Mouse (Mus musculus) granulocyte monocyte progenitor cell, adult 5-6 weeks (primary cell): ENCODE data around the gene Git1. TPM values are rescaled to one million over a fixed set of nuclear protein-coding genes. Genes with fewer than 3 reads are reported as not detected.

Experiments
- ATAC-seq: replicated peaks from 2 replicates; pipeline ENCODE4 v1.8.0; 2016; ENCODE audit warnings: mild to moderate bottlenecking, moderate TSS enrichment, inconsistent platforms; ENCODE audit not compliant: poor library complexity, severe bottlenecking
- total RNA-seq, 2 experiments: library from RNA; stranded (forward) in 1 of 2; stranded (reverse) in 1 of 2; fragments of 200-712, 200-1000 nt in 1 of 2; fragments of >200 nt in 1 of 2; fragmentation: Nextera tagmentation in 1 of 2; gene quantifications; 2 replicates each; pipeline ENCODE4 v1.2.3; 2014 to 2017

Git1 gene
- total RNA-seq (2014; fragmentation: Nextera tagmentation) (33.6 and 47.7 TPM in 2 replicates), total RNA-seq (2017) (10.3 and 16.4 TPM in 2 replicates)

DNA sequence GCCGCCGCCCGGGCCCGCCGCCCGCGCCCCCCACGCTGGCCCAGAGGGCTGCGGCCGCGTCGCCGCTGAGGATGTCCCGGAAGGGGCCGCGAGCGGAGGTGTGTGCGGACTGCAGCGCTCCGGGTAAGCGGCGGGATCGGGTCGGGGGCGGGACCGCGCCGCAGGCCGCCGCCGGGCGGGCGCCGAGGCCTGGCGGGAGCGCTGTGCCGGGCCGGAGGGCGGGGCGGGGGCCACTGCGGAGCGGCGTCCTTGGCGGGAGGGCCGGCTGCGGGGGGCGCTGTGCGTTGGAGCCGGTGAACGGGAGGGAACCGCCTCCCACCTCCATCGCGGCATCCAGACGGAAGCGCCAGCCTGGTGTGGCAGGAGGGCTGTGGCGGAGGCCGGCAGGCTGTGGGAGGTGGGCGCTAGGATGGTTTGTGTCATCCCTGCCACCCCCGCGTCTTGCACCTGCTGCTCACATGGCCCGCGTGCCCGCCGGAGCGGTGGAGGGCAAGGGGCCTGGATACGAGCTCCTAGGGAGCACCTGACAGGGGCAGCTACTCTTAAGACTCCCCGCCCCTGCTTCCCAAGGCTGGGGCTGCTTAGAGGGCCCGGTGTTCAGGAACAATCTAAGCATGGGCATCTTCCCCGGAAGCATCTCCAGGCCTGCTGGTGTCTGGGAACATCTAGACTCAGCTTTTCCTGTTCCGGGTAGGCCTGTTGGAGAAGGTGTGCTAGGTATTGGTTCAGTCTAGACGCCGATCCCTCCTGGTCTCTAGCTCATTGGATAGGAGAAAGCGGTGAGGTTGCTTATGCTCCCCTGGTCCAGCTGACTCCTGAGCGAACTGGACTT, at the start of gene Git1:
Gene Git1 (plus strand): TSS at position 51 of the 832 bp plus-strand sequence.
- peak; percentile 4; the same call in 1 of the 2 replicates for ATAC-seq

DNA sequence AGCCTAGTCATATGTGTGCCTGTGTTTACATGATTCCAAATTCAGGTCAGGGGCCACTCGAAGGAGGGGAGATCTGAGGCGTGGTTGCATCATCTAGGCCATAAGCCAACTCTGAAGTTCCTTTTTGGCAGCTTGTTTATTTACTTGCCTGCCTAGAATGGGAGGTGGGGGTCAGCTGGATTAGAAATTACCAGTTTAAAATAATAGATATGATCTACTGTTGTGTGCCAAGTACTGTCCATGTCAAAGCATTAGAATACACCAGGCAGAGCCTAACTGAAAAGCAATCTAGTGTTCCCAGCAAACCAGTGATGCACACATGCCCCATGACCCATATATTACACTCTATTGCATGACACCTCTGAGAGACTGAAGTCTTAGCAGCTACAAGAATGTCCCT, 48.4 kb upstream of the Git1 start:
- no peak for ATAC-seq

DNA sequence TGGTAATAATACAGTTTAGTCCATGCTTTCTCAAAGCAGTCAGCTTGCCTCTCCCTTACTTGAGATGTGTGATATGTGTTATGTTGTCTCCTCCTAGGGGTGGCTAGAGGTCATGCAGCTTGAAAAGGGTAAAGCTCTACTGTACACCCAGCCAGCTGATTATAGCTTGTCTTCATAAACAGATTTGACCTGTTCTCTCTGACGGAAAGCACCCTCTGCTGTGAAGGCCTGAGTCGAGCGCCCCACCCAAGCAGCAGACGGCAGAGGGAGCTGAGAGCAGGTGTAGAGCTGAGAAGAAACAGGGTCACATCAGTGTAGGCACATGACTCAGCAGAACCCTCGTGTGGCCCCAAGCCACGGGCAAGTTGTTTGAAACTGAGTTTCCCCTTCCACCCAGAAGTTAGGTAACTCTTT, 46.7 kb upstream of the Git1 start:
- ATAC-seq: peak; percentile 30

DNA sequence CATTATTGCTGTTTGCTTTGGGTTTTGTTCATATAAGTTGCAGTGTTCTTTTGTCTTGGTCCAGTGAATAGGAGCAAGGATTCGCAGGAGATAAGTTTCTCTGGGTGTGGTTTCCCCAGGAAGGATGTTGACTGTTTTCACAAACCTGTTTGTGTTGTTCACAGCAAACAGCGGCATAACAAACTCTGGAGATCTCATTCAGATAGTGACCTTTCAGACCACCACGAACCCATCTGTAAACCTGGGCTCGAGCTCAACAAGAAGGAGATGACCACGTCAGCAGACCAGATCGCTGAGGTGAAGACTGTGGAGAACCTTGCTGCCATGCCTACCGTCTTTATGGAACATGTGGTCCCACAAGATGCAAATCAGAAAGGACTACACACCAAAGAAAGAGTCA, 44.1 kb upstream of the Git1 start:
- no peak for ATAC-seq

DNA sequence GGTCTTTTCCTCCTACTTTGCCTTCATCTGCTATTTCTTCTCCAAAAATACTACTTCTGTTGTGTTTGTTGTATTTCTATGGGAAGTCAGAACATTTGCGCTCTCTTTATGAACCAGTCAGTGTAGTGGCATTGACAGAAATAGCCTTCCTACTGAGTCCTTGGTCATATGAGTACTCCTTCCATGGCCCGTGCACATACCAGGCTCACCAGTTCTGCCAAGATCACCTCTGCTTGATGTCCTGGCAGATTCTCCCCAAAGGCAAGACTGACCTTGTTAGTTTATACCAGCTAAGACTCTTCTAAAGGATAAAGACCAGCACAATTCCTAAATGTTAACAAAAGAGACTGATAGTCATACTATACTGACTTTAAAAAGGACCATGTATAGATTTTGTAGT, 41.7 kb upstream of the Git1 start:
- no peak for ATAC-seq

DNA sequence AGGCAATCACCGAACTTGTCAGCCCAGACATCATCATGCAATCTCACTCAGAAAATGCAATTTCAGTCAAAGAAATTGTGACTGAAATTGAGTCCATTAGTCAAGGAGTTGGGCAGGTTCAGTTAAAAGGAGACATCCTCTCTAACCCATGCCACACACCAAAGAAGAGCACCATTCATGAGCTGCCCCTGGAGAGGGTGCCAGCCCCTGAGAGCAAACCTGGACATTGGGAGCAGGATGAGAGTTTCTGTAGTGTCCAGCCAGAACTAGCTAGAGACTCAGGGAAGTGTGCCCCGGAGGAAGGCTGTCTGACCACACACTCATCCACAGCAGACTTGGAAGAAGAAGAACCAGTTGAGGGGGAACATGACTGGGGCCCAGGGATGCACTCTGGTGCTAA, 40.0 kb upstream of the Git1 start:
- ATAC-seq: no peak

DNA sequence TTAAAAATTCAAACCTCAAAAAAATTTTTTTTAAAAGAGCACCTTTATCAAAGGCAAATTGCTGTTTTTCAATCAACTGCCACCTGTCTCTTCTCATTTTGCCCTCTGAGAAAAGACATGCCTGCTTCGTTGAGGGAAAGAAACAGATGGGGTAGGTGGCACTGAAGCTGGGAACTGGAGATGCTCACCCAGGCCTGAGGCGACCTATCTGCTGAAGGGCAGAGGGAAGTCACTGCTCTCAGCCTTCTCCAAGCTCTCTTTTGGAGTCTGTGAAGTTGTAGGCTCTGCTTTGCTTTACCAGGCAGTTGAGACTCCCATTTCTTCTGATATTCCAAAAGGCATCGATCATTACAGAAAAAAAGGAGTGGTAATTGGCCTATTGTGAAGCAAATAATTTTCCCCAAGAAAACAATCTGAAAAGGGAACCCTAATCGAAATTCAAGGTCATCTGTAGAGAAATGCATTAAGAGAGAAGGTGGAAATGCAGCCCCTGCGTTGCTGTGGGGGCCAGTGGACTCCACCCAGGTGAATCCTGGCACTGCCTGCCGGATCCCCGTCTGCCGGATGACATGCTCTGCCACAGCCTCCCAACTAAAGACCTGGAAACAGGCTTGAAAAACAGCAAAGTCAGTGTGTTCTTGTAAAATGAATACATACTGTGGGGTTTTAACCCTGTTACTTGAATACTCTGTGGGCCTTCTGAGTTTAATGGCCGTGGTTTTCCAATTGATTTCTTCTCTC, 37.4 kb upstream of the Git1 start:
- ATAC-seq: no peak

DNA sequence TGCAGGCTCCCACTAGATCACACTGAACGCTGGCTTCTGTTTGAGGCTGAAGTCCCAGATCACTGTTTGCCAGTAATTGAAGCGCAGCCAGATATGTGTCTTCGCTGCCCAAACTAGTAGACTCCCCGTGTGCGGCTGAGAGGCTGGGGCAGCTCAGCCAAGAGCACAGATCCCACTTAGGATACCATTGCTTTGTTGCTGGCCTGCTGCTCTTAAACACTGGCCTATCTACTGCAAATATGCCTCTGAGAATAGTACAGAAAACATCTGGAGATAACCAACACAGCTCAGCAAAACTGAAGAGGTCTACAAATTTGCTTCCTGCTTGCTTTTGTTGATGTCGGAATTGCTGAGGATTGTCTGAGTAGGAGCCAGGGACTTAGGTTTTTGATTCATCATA, 36.5 kb upstream of the Git1 start:
- ATAC-seq: no peak

DNA sequence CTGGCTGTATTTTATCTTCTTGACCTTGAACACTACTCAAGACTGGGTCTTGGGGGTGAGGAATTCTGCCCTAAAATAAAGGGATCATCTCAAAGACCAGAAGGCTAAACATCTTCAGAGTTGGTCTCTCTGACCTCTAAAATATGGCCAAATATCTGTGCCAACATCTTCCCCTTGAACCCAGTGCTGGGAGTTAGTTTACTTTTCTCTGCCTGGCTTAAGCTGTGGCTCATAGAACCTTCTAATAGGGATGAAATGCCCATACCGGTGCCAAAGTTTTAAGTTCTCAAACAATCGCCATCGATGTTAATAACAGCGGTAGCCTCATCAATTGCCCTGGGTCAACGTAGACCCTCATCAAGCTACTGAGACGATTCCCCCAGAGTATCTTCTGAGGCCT, 31.5 kb upstream of the Git1 start:
- ATAC-seq: no peak

DNA sequence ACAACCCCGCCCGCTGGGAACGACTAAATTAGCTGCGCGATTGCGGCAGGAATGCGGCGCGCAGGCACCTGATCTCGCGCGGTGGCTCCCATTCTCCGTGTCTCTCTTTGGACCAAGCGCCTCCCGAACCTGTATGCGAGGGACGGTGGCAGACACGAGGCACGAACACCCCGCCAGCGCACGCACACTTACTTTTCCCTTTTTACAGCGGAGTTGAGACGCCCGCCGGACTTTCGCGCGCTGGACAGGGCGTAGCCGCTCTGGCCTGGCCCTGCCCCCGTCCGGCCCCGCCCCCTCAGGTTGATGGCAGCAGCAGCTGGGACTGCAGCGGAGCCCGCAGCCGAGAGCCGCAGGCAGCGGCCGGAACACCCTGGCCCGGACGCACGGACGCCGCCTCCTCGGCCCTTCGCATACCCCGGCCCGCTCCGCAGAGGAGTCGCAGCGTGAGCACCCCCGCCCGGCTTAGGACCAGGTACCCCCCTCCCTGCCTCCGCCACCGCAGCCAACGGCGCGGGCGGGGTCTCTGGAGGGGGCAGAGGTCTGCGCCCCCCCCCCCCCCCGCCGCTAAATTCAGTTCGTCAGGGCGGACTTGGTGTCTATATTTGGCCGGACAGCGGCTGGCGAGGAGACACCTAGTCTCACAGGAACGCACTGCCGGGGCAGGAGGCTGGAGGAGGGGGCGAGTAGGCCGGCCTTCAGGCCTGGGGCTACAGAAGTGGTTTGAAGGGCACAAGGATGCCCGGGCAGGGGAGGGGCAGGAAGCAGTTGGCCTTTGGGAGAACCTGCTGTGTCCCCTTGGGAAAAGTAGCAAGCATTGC, 30.9 kb upstream of the Git1 start, which contains the start of gene Coro6:
Gene Coro6 (plus strand): TSS at position 129 of the 818 bp plus-strand sequence.
- peak; percentile 66 for ATAC-seq

DNA sequence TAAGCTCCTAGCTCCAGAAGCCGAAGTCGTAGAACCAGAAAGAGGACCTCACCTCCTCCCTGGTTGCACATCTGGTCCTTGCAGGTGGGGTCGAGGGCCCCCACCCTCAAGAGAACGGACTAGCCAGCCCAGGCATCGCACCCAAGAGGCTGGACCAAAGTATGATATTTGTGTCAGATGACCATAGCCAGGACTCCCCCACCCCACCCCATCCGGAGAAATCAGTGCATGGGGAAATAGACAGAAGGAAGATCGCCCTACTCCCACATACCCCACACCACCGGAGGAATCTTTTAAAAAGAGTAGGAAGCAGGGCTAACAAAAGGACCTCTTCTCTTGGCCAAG, 30.3 kb upstream of the Git1 start:
- ATAC-seq: no peak

DNA sequence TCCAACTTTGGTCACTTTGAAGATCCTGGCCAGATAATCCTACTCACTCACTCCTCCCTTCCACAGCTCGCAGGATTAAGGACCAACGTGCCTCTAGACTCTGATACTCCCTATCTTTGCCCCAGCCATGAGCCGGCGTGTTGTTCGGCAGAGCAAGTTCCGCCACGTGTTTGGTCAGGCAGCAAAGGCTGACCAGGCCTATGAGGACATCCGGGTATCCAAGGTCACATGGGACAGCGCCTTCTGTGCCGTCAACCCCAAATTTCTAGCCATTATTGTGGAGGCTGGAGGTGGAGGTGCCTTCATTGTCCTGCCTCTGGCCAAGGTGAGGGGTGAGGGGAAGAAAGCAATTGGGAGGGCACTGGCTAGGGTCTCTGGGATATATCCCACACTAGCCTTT, 29.6 kb upstream of the Git1 start:
- ATAC-seq: no peak

DNA sequence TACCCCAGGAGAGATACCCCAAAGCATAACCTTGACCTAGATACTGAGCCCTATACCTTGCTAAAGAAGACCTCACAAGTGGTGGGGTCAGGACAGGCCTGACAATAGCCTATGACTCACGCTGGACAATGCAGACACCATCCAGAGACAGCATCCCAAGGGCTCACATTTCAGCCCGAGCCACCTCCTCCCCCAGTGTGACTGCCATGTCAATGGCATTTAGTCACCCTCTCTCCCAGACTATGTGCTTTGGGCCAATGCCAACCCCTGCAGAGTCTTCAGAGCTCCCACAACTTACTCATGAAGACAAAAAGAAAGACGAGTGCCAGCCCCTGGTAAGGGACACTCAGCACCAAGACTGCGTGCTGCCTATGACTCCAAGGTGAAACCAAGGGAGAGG, 28.7 kb upstream of the Git1 start:
- no peak for ATAC-seq

DNA sequence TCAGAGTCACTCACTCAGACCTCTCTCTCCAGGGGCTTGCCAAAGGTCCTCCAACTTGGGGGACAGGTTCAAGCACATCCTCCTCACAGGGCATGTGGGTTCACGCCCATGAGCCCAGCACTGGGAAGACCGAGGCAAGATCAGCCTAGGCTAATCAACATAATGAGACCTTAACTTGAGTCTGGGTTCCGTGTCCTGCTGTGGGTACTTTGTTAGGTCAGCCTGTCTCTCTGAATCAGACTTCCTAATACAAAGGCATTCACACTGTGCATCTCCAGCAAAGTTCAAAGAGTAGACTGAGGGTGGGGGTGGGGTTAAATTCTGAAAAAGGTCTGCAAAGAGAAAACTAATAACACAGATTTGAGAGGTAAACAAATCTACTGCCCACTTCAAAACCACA, 28.3 kb upstream of the Git1 start:
- no peak for ATAC-seq

DNA sequence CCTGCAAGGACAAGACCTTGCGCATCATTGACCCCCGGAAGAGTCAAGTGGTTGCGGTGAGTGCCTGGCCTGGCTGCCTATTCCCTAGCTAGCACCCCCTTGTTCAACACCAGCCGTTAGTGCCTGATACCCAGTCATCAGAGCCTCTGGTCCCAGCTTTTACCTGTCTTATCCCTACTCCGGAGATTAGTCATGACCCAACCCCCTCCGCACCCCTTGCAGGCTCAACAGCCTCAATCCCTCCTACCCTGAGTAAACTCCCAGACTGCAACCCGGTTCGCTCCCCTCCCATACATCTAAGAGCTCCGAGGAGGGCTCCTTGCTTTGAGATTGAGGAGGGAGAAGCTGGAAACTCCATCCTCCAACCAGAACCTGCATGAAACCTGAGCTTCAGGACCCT, 26.8 kb upstream of the Git1 start:
- ATAC-seq: no peak

DNA sequence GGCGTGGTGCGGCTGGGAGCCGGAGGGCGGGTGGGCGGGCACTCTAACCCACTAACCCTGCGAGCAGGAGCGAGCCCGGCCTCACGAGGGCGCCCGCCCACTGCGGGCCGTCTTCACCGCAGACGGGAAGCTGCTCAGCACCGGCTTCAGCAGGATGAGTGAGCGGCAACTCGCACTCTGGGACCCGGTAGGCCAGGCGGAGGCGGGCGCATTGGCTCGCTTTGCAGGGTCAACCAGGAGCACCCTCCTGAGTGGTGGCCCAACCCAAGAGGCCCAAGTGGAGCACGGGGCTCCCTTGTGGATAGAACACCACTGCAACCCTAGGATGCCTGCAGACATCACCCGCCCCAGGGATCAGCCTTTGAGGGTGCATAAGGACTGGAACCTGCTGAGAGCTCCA, 26.2 kb upstream of the Git1 start:
- ATAC-seq: peak; percentile 79

DNA sequence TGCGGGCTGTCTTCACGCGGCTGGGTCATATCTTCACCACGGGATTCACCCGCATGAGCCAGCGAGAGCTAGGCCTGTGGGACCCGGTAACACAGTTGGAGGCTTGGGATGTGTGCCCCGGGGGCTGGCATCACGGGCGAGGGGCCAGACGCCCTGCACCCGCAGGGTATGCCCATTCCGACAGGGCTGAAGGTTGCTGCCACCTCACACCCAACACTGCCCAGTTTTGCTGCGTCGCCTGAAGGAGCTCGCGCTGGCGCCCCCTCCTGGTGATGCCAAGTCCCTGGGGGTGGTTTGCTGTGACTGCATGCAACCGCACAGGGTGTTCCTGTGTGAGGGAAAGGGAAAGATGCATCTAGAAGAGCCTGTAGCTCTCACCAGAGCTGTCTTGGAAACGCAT, 25.6 kb upstream of the Git1 start:
- peak; percentile 71 for ATAC-seq

DNA sequence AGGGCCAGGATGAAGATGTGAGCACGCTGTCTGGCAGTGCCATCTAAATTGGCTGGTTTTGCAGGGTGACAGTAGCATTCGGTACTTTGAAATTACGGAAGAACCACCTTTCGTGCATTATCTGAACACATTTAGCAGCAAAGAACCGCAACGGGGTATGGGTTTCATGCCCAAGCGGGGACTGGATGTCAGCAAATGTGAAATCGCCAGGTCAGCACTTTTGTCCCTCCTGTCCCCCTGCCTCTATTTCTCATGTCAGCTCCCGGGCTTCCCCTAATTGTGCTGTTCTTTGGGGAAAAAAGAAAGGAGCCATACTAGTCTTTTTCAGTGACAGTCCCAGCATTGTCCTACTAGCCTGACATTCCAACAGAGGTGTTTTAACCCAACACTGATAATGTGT, 25.0 kb upstream of the Git1 start:
- no peak for ATAC-seq

DNA sequence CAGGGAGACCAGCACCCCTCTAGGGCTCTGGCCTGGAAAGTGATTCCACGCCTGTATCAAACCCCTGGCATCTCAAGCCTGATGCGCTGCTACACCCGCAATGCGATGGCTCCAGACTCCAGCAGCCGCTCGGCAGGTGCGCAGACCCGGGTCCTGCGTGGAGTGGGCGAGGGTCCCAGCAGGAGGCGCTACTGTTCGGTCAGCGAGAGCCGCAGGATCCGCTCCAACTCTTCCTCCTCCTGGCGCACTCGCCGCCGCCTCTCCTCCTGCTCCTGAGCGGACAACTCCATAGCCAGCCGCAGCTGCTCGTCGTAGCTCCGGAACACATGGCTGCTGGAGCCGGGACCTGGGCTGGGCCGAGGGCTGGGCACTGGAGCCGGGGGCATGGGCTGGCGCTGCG, 22.0 kb upstream of the Git1 start:
- no peak for ATAC-seq

DNA sequence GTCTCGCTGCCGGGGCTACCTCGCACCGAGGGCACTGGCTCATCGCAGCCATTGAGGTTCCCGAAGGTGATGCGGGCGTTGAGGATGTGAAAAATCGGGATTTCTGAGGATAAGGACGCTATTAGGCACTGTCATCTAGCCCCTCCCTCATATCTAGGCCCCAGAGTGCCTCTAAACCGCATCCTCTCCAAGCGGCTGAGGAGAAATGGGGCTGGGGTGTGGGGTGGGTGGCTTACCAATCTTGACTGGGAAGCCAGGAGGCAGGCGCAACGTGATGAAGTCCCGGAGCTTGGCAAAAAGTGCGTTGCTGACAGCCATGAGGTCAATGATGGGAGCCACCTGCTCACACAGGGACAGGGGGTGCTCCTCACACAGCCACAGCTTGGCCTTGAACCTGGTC, 20.6 kb upstream of the Git1 start:
- ATAC-seq: no peak

DNA sequence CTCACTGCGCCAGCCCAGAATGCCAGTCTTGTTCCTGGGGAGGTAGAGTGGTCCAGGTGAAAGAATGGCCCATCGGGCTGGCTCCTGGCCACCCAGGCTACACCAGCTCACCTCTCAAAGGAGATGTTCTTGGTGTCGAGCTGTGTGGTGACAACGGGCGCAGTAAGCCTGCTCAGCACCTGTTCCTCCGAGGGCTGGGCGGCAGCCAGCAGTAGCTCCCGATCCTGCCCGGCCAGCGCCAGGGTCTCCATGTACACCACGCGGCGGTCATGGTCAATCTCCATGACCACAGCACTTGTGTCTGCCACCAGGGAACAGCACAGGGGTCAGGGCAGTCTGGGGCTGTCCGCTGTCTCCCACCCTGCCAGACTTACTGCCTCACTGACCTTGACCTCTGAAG, 17.1 kb upstream of the Git1 start:
- ATAC-seq: no peak
